Mouse (Mus musculus): ENCODE measurements at regions not wholly inside any gene's neighbourhood (a gene's known extent, or its start where the extent isn't known, plus 50 kb on each side); places are given as distances from the start of the nearest gene placed in this dataset.

DNA sequence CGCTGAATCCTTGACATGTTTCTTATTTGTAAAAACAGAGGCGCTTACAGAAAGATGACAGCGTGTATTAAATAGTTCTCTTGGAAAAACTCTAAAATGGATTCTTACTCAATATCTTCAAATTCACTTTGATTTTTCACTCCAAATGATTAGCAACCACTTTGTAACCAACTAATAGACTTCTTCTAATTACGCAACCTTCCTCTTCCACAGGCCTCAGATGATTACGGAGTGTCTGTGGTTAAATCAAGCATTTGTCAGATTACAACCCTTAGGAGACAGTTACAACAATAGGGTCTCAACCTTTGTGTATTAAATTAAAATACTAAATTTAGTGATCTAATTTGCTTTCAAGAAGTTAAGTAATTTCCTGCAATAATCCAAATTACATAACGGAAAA is 127.8 kb upstream of the Sema3a start:
- TF ChIP-seq CTCF (IDR thresholded peaks at IDR 0.05; ENCODE audit: borderline replicate concordance, insufficient read depth, low read length) (no peak), POLR2A (IDR thresholded peaks at IDR 0.05; ENCODE audit: low read depth, low read length) (no peak)

All from embryonic fibroblast, embryonic 13.5 days (primary cell).